Mouse (Mus musculus) limb, embryonic 14.5 days (tissue): Measurements from ENCODE around the gene Nap1l1. TPM values are rescaled to one million over a fixed set of nuclear protein-coding genes. Genes with fewer than 3 reads are reported as not detected.

Experiments used
- ATAC-seq: fragments of 200-750 bp; cut with Nextera tagmentation; 2 replicates; pipeline ENCODE4 v1.8.0; 2017; ENCODE audit warnings: low read depth, moderate number of reproducible peaks, moderate TSS enrichment; ENCODE audit not compliant: low FRiP score
- DNase-seq: peaks from one replicate; pipeline ENCODE4 v3.0.0-alpha.2; 2015; ENCODE audit warnings: low spot score
- H3K27ac ChIP-seq: fragments of 300-500 bp; sonication (generic); replicated peaks from 2 replicates; pipeline ENCODE4 v1.5.1; 2014; ENCODE audit warnings: low read depth, mild to moderate bottlenecking, low read length, moderate library complexity, mixed read lengths
- H3K27me3 ChIP-seq: fragments of 300-500 bp; sonication (generic); 2 replicates; pipeline ENCODE4 v1.6.1; 2014; ENCODE audit warnings: low read length, mixed read lengths; ENCODE audit not compliant: control insufficient read depth, insufficient read depth
- H3K36me3 ChIP-seq: fragments of 300-500 bp; sonication (generic); 2 replicates; pipeline ENCODE4 v1.6.1; 2014; ENCODE audit warnings: mild to moderate bottlenecking, low read length, moderate library complexity, mixed read lengths; ENCODE audit not compliant: control insufficient read depth, insufficient read depth
- H3K4me1 ChIP-seq: fragments of 300-500 bp; sonication (generic); 2 replicates; pipeline ENCODE4 v1.6.1; 2014; ENCODE audit warnings: antibody characterized with exemption, low read length, mixed read lengths; ENCODE audit not compliant: control insufficient read depth, insufficient read depth
- H3K4me2 ChIP-seq: fragments of 300-500 bp; sonication (generic); replicated peaks from 2 replicates; pipeline ENCODE4 v1.6.1; 2014; ENCODE audit warnings: low read depth, mild to moderate bottlenecking, low read length, moderate library complexity; ENCODE audit not compliant: severe bottlenecking
- H3K4me3 ChIP-seq: fragments of 300-500 bp; sonication (generic); replicated peaks from 2 replicates; pipeline ENCODE4 v1.5.1; 2014; ENCODE audit warnings: low read length
- H3K9ac ChIP-seq: fragments of 300-500 bp; sonication (generic); 2 replicates; pipeline ENCODE4 v1.6.1; 2014; ENCODE audit warnings: mild to moderate bottlenecking, low read depth, low read length, moderate library complexity; ENCODE audit not compliant: severe bottlenecking
- H3K9me3 ChIP-seq: fragments of 300-500 bp; sonication (generic); 2 replicates; pipeline ENCODE4 v1.6.1; 2016; ENCODE audit warnings: low read length; ENCODE audit not compliant: control insufficient read depth
- POLR2A ChIP-seq: fragments of 200-500 bp; IDR thresholded peaks from 2 replicates; pipeline ENCODE4 v1.8.0; 2012; ENCODE audit warnings: inconsistent platforms, mild to moderate bottlenecking, moderate library complexity, borderline replicate concordance; ENCODE audit not compliant: insufficient read depth, insufficient read length; ENCODE audit errors: extremely low read depth
- WGBS: fragments of 180-500 bp; shearing (Covaris S2); extraction: QIAGEN DNeasy Blood & Tissue Kit; methylation state at CpG from one replicate; pipeline ENCODE4 v1.1.7; 2014; 5-methylcytosine and 5-hydroxymethylcytosine counted together
- polyA plus RNA-seq, 2 experiments: library from polyadenylated mRNA; depleted of rRNA in 1 of 2; stranded (reverse) in 1 of 2; unstranded in 1 of 2; fragments of >200 nt; fragmentation: Nextera tagmentation in 1 of 2; extraction: Ambion mirVana in 1 of 2; gene quantifications; 2 replicates each; pipeline versions ENCODE4 v1.2.1 to v1.2.3; 2012 to 2014

Gene Nap1l1
- polyA plus RNA-seq, 2 experiments = 231 to 334 TPM

- no peaks in the 10 kb centered on the region for H3K27me3 ChIP-seq
- WGBS = 4% methylated on average over 55 of the region's 94 CpGs
- TF ChIP-seq POLR2A = no peak
- H3K9ac ChIP-seq = peak within 1 kb of the TSS; percentile 87
- H3K27ac ChIP-seq = peak within 1 kb of the TSS; percentile 91
- no peaks in the 10 kb centered on the region for H3K36me3 ChIP-seq
- DNase-seq (peak; percentile 93), ATAC-seq (peak; percentile 86)
- peaks cover 19% of the 10 kb centered on the region for H3K4me1 ChIP-seq
- H3K4me2 ChIP-seq = peak within 1 kb of the TSS; percentile 87
- H3K9me3 ChIP-seq = no peaks in the 10 kb centered on the region
- H3K4me3 ChIP-seq = peak within 1 kb of the TSS; percentile 84
Observed at GRCm38 (mm10) chr10:111506101-111506925, 33.3 kb downstream of the Nap1l1 start, which contains the start of gene Phlda1. Gene Phlda1, plus strand, starts transcription at chr10:111506286.

- H3K9me3 ChIP-seq = no peaks in the 10 kb centered on the region
- under 1% methylated on average over 19 of the region's 23 CpGs for WGBS
- H3K27me3 ChIP-seq = no peaks in the 10 kb centered on the region
- DNase-seq = no peak
- peaks cover 19% of the 10 kb centered on the region for H3K4me1 ChIP-seq
- peak overlapping the region; percentile 84 for H3K4me3 ChIP-seq
- peak; percentile 3 for ATAC-seq
- no peaks in the 10 kb centered on the region for H3K36me3 ChIP-seq
- no peak for TF ChIP-seq POLR2A
- peak overlapping the region; percentile 91 for H3K27ac ChIP-seq
- peak overlapping the region; percentile 87 for H3K4me2 ChIP-seq
- H3K9ac ChIP-seq = peak overlapping the region; percentile 87
Observed at GRCm38 (mm10) chr10:111506926-111507459, 34.0 kb downstream of the Nap1l1 start.

- Histone ChIP-seq H3K27me3 (no peaks in the 10 kb centered on the region), H3K4me1 (peaks cover 21% of the 10 kb centered on the region), H3K4me3 (peak overlapping the region; percentile 84), H3K36me3 (no peaks in the 10 kb centered on the region), H3K27ac (peak overlapping the region; percentile 91), H3K9me3 (no peaks in the 10 kb centered on the region), H3K9ac (peak overlapping the region; percentile 87), H3K4me2 (peak overlapping the region; percentile 87)
- DNase-seq = peak; percentile 41
- ATAC-seq = peak; percentile 6; the same call in 1 of the 2 replicates
- no peak for TF ChIP-seq POLR2A
- WGBS = 2% methylated on average over 36 of the region's 38 CpGs
Observed at GRCm38 (mm10) chr10:111507460-111508211, 34.6 kb downstream of the Nap1l1 start.

GRCm38 (mm10) chr10:111508324-111509080, 35.5 kb downstream of the Nap1l1 start:
- no peak for TF ChIP-seq POLR2A
- WGBS = 7% methylated on average over 7 of the region's 7 CpGs
- ATAC-seq = no peak

More at GRCm38 (mm10) chr10:111508324-111509080, 35.5 kb downstream of the Nap1l1 start:
- H3K9me3 ChIP-seq = no peaks in the 10 kb centered on the region
- DNase-seq = no peak
- H3K9ac ChIP-seq = peak overlapping the region; percentile 87
- peak overlapping the region; percentile 84 for H3K4me3 ChIP-seq
- H3K27me3 ChIP-seq = no peaks in the 10 kb centered on the region
- peak overlapping the region; percentile 43; the same call in 1 of the 2 replicates for H3K27ac ChIP-seq
- H3K36me3 ChIP-seq = no peaks in the 10 kb centered on the region
- H3K4me2 ChIP-seq = peak overlapping the region; percentile 87
- peaks cover 19% of the 10 kb centered on the region for H3K4me1 ChIP-seq
